Mouse (Mus musculus): ENCODE results near the gene Ssxb10. TPM values are rescaled to one million over a fixed set of nuclear protein-coding genes. Genes with fewer than 3 reads are reported as not detected.
"Not testable (repeated sequence)": the region's sequence is repeated elsewhere in the genome, so short reads cannot be mapped to it uniquely, and the experiment has no call there.

Gene Ssxb10
- not detected in 2 replicates for polyA plus RNA-seq (2015; fragmentation: Nextera tagmentation; extraction: Ambion mirVana)

- no peak within 1 kb of the TSS for H3K27ac ChIP-seq
- no peaks in the 10 kb centered on the region for H3K36me3 ChIP-seq
- no peak within 1 kb of the TSS for H3K4me3 ChIP-seq
- no peaks in the 10 kb centered on the region for H3K27me3 ChIP-seq
- H3K4me1 ChIP-seq, result no peaks in the 10 kb centered on the region
- no peak within 1 kb of the TSS for H3K9ac ChIP-seq
- peaks cover 13% of the 10 kb centered on the region for H3K9me3 ChIP-seq
- 44% methylated on average over 2 of the region's 2 CpGs for WGBS
- no peak within 1 kb of the TSS for H3K4me2 ChIP-seq
- no peak for ATAC-seq (ENCODE audit: insufficient number of reproducible peaks, insufficient read depth, low FRiP score, low TSS enrichment, low read depth)
These were observed at the start of gene Ssxb10 for GRCm38 (mm10) chrX:8327124-8327523. TSS of gene Ssxb10 (plus strand) at chrX:8327424.

GRCm38 (mm10) chrX:8288621-8289020 lies 38.6 kb upstream of the Ssxb10 start:
- Histone ChIP-seq H3K9ac (no peak overlapping the region), H3K4me2 (no peak overlapping the region), H3K27ac (no peak overlapping the region), H3K36me3 (no peaks in the 10 kb centered on the region), H3K27me3 (no peaks in the 10 kb centered on the region), H3K9me3 (no peaks in the 10 kb centered on the region), H3K4me3 (no peak overlapping the region), H3K4me1 (no peaks in the 10 kb centered on the region)
- no peak for ATAC-seq (ENCODE audit: insufficient number of reproducible peaks, insufficient read depth, low FRiP score, low TSS enrichment, low read depth)
- WGBS, result 73% methylated on average over 5 of the region's 5 CpGs

GRCm38 (mm10) chrX:8309302-8309701 lies 17.9 kb upstream of the Ssxb10 start:
- H3K4me1 ChIP-seq, result no peaks in the 10 kb centered on the region
- ATAC-seq (ENCODE audit: insufficient number of reproducible peaks, insufficient read depth, low FRiP score, low TSS enrichment, low read depth), result no peak
- H3K27ac ChIP-seq, result no peak overlapping the region
- no peaks in the 10 kb centered on the region for H3K36me3 ChIP-seq
- H3K9ac ChIP-seq, result no peak overlapping the region
- H3K4me2 ChIP-seq, result no peak overlapping the region
- H3K9me3 ChIP-seq, result no peaks in the 10 kb centered on the region
- 86% methylated on average over 1 of the region's 1 CpGs for WGBS
- H3K4me3 ChIP-seq, result no peak overlapping the region
- H3K27me3 ChIP-seq, result no peaks in the 10 kb centered on the region

GRCm38 (mm10) chrX:8314905-8315304 lies 12.3 kb upstream of the Ssxb10 start:
- not testable (repeated sequence) for H3K4me3 ChIP-seq; H3K9me3 ChIP-seq; H3K4me2 ChIP-seq; H3K27me3 ChIP-seq; H3K36me3 ChIP-seq; H3K27ac ChIP-seq; H3K4me1 ChIP-seq; H3K9ac ChIP-seq; ATAC-seq (ENCODE audit: insufficient number of reproducible peaks, insufficient read depth, low FRiP score, low TSS enrichment, low read depth)
- WGBS, result 13% methylated on average over 7 of the region's 7 CpGs

- H3K4me1 ChIP-seq; H3K27ac ChIP-seq; H3K4me2 ChIP-seq; H3K4me3 ChIP-seq; H3K36me3 ChIP-seq; ATAC-seq (ENCODE audit: insufficient number of reproducible peaks, insufficient read depth, low FRiP score, low TSS enrichment, low read depth); H3K27me3 ChIP-seq; H3K9me3 ChIP-seq; H3K9ac ChIP-seq: not testable (repeated sequence)
- 32% methylated on average over 1 of the region's 1 CpGs for WGBS
These were observed 39.5 kb downstream of the Ssxb10 start, which contains the start of gene Ssxb9 for GRCm38 (mm10) chrX:8366678-8367077. TSS of gene Ssxb9 (plus strand) at chrX:8366978.

Other genes starting within 250 kb of the Ssxb10 start
- 0.41 and 0.44 TPM in 2 replicates for gene Was, start 236.9 kb upstream of the Ssxb10 start, polyA plus RNA-seq (2015; fragmentation: Nextera tagmentation; extraction: Ambion mirVana)
- gene Wdr13, start 194.5 kb upstream of the Ssxb10 start, polyA plus RNA-seq (2015; fragmentation: Nextera tagmentation; extraction: Ambion mirVana), result 23.2 and 27.2 TPM in 2 replicates
- 501 and 572 TPM in 2 replicates for gene Rbm3, start 181.5 kb upstream of the Ssxb10 start, polyA plus RNA-seq (2015; fragmentation: Nextera tagmentation; extraction: Ambion mirVana)
- gene Tbc1d25, start 151.2 kb upstream of the Ssxb10 start, polyA plus RNA-seq (2015; fragmentation: Nextera tagmentation; extraction: Ambion mirVana), result 12.7 and 13.7 TPM in 2 replicates
- gene Ebp, start 133.9 kb upstream of the Ssxb10 start, polyA plus RNA-seq (2015; fragmentation: Nextera tagmentation; extraction: Ambion mirVana), result 36.2 and 39.3 TPM in 2 replicates
- gene Porcn, start 120.9 kb upstream of the Ssxb10 start, polyA plus RNA-seq (2015; fragmentation: Nextera tagmentation; extraction: Ambion mirVana), result 12.7 and 14.1 TPM in 2 replicates
- gene Ftsj1, start 75.0 kb upstream of the Ssxb10 start, polyA plus RNA-seq (2015; fragmentation: Nextera tagmentation; extraction: Ambion mirVana), result 41.7 and 47.2 TPM in 2 replicates
- 0.53 and 1.2 TPM in 2 replicates for gene Slc38a5, start 56.3 kb upstream of the Ssxb10 start, polyA plus RNA-seq (2015; fragmentation: Nextera tagmentation; extraction: Ambion mirVana)
- gene Ssxb9, start 39.6 kb downstream of the Ssxb10 start, polyA plus RNA-seq (2015; fragmentation: Nextera tagmentation; extraction: Ambion mirVana), result not detected in 2 replicates
- gene Ssxb1, start 85.9 kb downstream of the Ssxb10 start, polyA plus RNA-seq (2015; fragmentation: Nextera tagmentation; extraction: Ambion mirVana), result not detected in 2 replicates
- gene Ssxb2, start 134.3 kb downstream of the Ssxb10 start, polyA plus RNA-seq (2015; fragmentation: Nextera tagmentation; extraction: Ambion mirVana), result not detected in 2 replicates
- gene Gm14459, start 197.5 kb downstream of the Ssxb10 start, polyA plus RNA-seq (2015; fragmentation: Nextera tagmentation; extraction: Ambion mirVana), result not detected in 2 replicates
- not detected in 2 replicates for gene Ssxb6, start 220.8 kb downstream of the Ssxb10 start, polyA plus RNA-seq (2015; fragmentation: Nextera tagmentation; extraction: Ambion mirVana)